Mouse (Mus musculus) heart, postnatal 0 days (tissue): ENCODE measurements around the gene Olfr1177-ps. TPM values are rescaled to one million over a fixed set of nuclear protein-coding genes. Genes with fewer than 3 reads are reported as not detected.

Source experiments
- ATAC-seq: fragments of 200-750 bp; cut with Nextera tagmentation; 2 replicates; pipeline ENCODE4 v1.8.0; 2017; ENCODE audit warnings: low read depth, moderate number of reproducible peaks, moderate library complexity; ENCODE audit not compliant: insufficient read depth
- DNase-seq: peaks from one replicate; pipeline ENCODE4 v3.0.0-alpha.2; 2016; ENCODE audit warnings: low spot score
- H3K27ac ChIP-seq: fragments of 300-500 bp; sonication (generic); 2 replicates; pipeline ENCODE4 v1.5.1; 2014; ENCODE audit warnings: low read depth, mild to moderate bottlenecking
- H3K27me3 ChIP-seq: fragments of 300-500 bp; sonication (generic); 2 replicates; pipeline ENCODE4 v1.6.1; 2014; ENCODE audit warnings: low read length, mixed read lengths; ENCODE audit not compliant: control insufficient read depth, insufficient read depth
- H3K36me3 ChIP-seq: fragments of 300-500 bp; sonication (generic); replicated peaks from 2 replicates; pipeline ENCODE4 v1.6.1; 2014; ENCODE audit warnings: low read length, mixed read lengths; ENCODE audit not compliant: control insufficient read depth, insufficient read depth
- H3K4me1 ChIP-seq: fragments of 300-500 bp; sonication (generic); 2 replicates; pipeline ENCODE4 v1.6.1; 2014; ENCODE audit warnings: antibody characterized with exemption; ENCODE audit not compliant: control insufficient read depth, insufficient read depth
- H3K4me2 ChIP-seq: fragments of 300-500 bp; sonication (generic); 2 replicates; pipeline ENCODE4 v1.6.1; 2014; ENCODE audit warnings: low read depth, mild to moderate bottlenecking, low read length, moderate library complexity
- H3K4me3 ChIP-seq: fragments of 300-500 bp; sonication (generic); 2 replicates; pipeline ENCODE4 v1.5.1; 2014; ENCODE audit warnings: low read depth, low read length
- H3K9ac ChIP-seq: fragments of 300-500 bp; sonication (generic); replicated peaks from 2 replicates; pipeline ENCODE4 v1.6.1; 2014; ENCODE audit warnings: low read depth, low read length, mixed read lengths
- H3K9me3 ChIP-seq: fragments of 300-500 bp; sonication (generic); replicated peaks from 2 replicates; pipeline ENCODE4 v1.6.1; 2016; ENCODE audit warnings: low read length; ENCODE audit not compliant: control insufficient read depth
- CTCF ChIP-seq: IDR thresholded peaks from 2 replicates; pipeline ENCODE4 v1.5.1; 2016; ENCODE audit warnings: antibody characterized with exemption, control low read depth, low read depth
- EP300 ChIP-seq: IDR thresholded peaks from 2 replicates; pipeline ENCODE4 v1.6.1; 2016; ENCODE audit warnings: antibody characterized with exemption, low read depth
- WGBS: fragments of 180-500 bp; shearing (Covaris S2); extraction: QIAGEN DNeasy Blood & Tissue Kit; methylation state at CpG from one replicate; pipeline ENCODE4 v1.1.7; 2014; 5-methylcytosine and 5-hydroxymethylcytosine counted together
- polyA plus RNA-seq: library from polyadenylated mRNA; unstranded; fragments of >200 nt; fragmentation: Nextera tagmentation; extraction: Ambion mirVana; gene quantifications from 2 replicates; pipeline ENCODE4 v1.2.1, GENCODE M21; 2015
- total RNA-seq: library from RNA; depleted of rRNA; stranded (reverse); fragments of >200 nt; gene quantifications from 2 replicates; pipeline ENCODE4 v1.2.3, GENCODE M21; 2014; ENCODE audit warnings: low replicate concordance; rRNA removed

The Olfr1177-ps gene
- not detected in 2 replicates for total RNA-seq
- polyA plus RNA-seq: not detected in 2 replicates

- ATAC-seq (no peak), DNase-seq (no peak)
- no peak for TF ChIP-seq CTCF
- no peak for TF ChIP-seq EP300
- Histone ChIP-seq H3K4me2 (no peak within 1 kb of the TSS), H3K36me3 (no peaks in the 10 kb centered on the region), H3K4me1 (no peaks in the 10 kb centered on the region), H3K4me3 (no peak within 1 kb of the TSS), H3K9me3 (no peaks in the 10 kb centered on the region), H3K27ac (no peak within 1 kb of the TSS), H3K9ac (no peak within 1 kb of the TSS), H3K27me3 (no peaks in the 10 kb centered on the region)
- 62% methylated on average over 1 of the region's 1 CpGs for WGBS
Observed at GRCm38 (mm10) chr2:88346392-88346791, at the start of gene Olfr1177-ps. Gene Olfr1177-ps (minus strand): TSS chr2:88346492.

GRCm38 (mm10) chr2:88386762-88387161 is 40.5 kb upstream of the Olfr1177-ps start, which contains the start of gene Olfr1178:
Gene Olfr1178 (plus strand): TSS chr2:88387062.
- Histone ChIP-seq H3K4me3 (no peak within 1 kb of the TSS), H3K4me1 (no peaks in the 10 kb centered on the region), H3K36me3 (no peaks in the 10 kb centered on the region), H3K4me2 (no peak within 1 kb of the TSS), H3K9ac (no peak within 1 kb of the TSS), H3K9me3 (no peaks in the 10 kb centered on the region), H3K27me3 (no peaks in the 10 kb centered on the region), H3K27ac (no peak within 1 kb of the TSS)
- WGBS: 61% methylated on average over 1 of the region's 1 CpGs
- no peak for ATAC-seq
- no peak for TF ChIP-seq EP300
- TF ChIP-seq CTCF: no peak
- no peak for DNase-seq

- WGBS: 0% methylated on average over 2 of the region's 2 CpGs
- Histone ChIP-seq H3K36me3 (no peaks in the 10 kb centered on the region), H3K4me3 (no peak overlapping the region), H3K27ac (no peak overlapping the region), H3K4me2 (no peak overlapping the region), H3K4me1 (no peaks in the 10 kb centered on the region), H3K9me3 (no peaks in the 10 kb centered on the region), H3K9ac (no peak overlapping the region), H3K27me3 (no peaks in the 10 kb centered on the region)
- TF ChIP-seq EP300: no peak
- TF ChIP-seq CTCF: peak; percentile 48
- ATAC-seq (no peak), DNase-seq (peak; percentile 30)
Observed at GRCm38 (mm10) chr2:88356304-88356703, 10.0 kb upstream of the Olfr1177-ps start.

GRCm38 (mm10) chr2:88336421-88336820 is 9.9 kb downstream of the Olfr1177-ps start, which contains the start of gene Olfr1176:
Gene Olfr1176 (plus strand): TSS chr2:88336721.
- 53% methylated on average over 1 of the region's 1 CpGs for WGBS
- TF ChIP-seq EP300 (no peak), CTCF (no peak)
- Histone ChIP-seq H3K4me3 (no peak within 1 kb of the TSS), H3K36me3 (no peaks in the 10 kb centered on the region), H3K4me1 (no peaks in the 10 kb centered on the region), H3K9me3 (no peaks in the 10 kb centered on the region), H3K27ac (no peak within 1 kb of the TSS), H3K9ac (no peak within 1 kb of the TSS), H3K4me2 (no peak within 1 kb of the TSS), H3K27me3 (no peaks in the 10 kb centered on the region)
- ATAC-seq (no peak), DNase-seq (no peak)

GRCm38 (mm10) chr2:88327115-88327514 is 19.2 kb downstream of the Olfr1177-ps start, which contains the start of gene Olfr1175-ps:
Gene Olfr1175-ps (minus strand): TSS chr2:88327215.
- Histone ChIP-seq H3K9ac (no peak within 1 kb of the TSS), H3K4me3 (no peak within 1 kb of the TSS), H3K4me2 (no peak within 1 kb of the TSS), H3K9me3 (no peaks in the 10 kb centered on the region), H3K4me1 (no peaks in the 10 kb centered on the region), H3K27me3 (no peaks in the 10 kb centered on the region), H3K36me3 (no peaks in the 10 kb centered on the region), H3K27ac (no peak within 1 kb of the TSS)
- ATAC-seq (no peak), DNase-seq (no peak)
- TF ChIP-seq CTCF (no peak), EP300 (no peak)
- whole genome bisulfite sequencing: 64% methylated on average over 2 of the region's 2 CpGs

GRCm38 (mm10) chr2:88315035-88315434 is 31.3 kb downstream of the Olfr1177-ps start, which contains the start of gene Olfr1174-ps:
Gene Olfr1174-ps (minus strand): TSS chr2:88315135.
- Histone ChIP-seq H3K4me1 (no peaks in the 10 kb centered on the region), H3K4me3 (no peak within 1 kb of the TSS), H3K9ac (no peak within 1 kb of the TSS), H3K27me3 (no peaks in the 10 kb centered on the region), H3K4me2 (no peak within 1 kb of the TSS), H3K36me3 (no peaks in the 10 kb centered on the region), H3K27ac (no peak within 1 kb of the TSS), H3K9me3 (no peaks in the 10 kb centered on the region)
- no peak for TF ChIP-seq CTCF
- no peak for TF ChIP-seq EP300
- 74% methylated on average over 4 of the region's 4 CpGs for WGBS
- DNase-seq: no peak
- ATAC-seq: no peak

Other genes starting within 250 kb of the Olfr1177-ps start
- not detected in 2 replicates for gene Olfr1166, start 218.2 kb downstream of the Olfr1177-ps start, total RNA-seq
- gene Olfr1166, start 218.2 kb downstream of the Olfr1177-ps start, polyA plus RNA-seq: not detected in 2 replicates
- not detected in 2 replicates for gene Olfr1167, start 191.3 kb downstream of the Olfr1177-ps start, total RNA-seq
- not detected in 2 replicates for gene Olfr1167, start 191.3 kb downstream of the Olfr1177-ps start, polyA plus RNA-seq
- not detected in 2 replicates for gene Olfr1168, start 164.6 kb downstream of the Olfr1177-ps start, total RNA-seq
- gene Olfr1168, start 164.6 kb downstream of the Olfr1177-ps start, polyA plus RNA-seq: not detected in 2 replicates
- not detected in 2 replicates for gene Olfr1170, start 118.2 kb downstream of the Olfr1177-ps start, total RNA-seq
- not detected in 2 replicates for gene Olfr1170, start 118.2 kb downstream of the Olfr1177-ps start, polyA plus RNA-seq
- not detected in 2 replicates for gene Olfr1173, start 66.6 kb downstream of the Olfr1177-ps start, total RNA-seq
- not detected in 2 replicates for gene Olfr1173, start 66.6 kb downstream of the Olfr1177-ps start, polyA plus RNA-seq
- not detected in 2 replicates for gene Olfr1174-ps, start 31.4 kb downstream of the Olfr1177-ps start, total RNA-seq
- not detected in 2 replicates for gene Olfr1174-ps, start 31.4 kb downstream of the Olfr1177-ps start, polyA plus RNA-seq
- not detected in 2 replicates for gene Olfr1175-ps, start 19.3 kb downstream of the Olfr1177-ps start, total RNA-seq
- not detected in 2 replicates for gene Olfr1175-ps, start 19.3 kb downstream of the Olfr1177-ps start, polyA plus RNA-seq
- gene Olfr1176, start 9.8 kb downstream of the Olfr1177-ps start, total RNA-seq: not detected in 2 replicates
- not detected in 2 replicates for gene Olfr1176, start 9.8 kb downstream of the Olfr1177-ps start, polyA plus RNA-seq
- not detected in 2 replicates for gene Olfr1178, start 40.6 kb upstream of the Olfr1177-ps start, total RNA-seq
- gene Olfr1178, start 40.6 kb upstream of the Olfr1177-ps start, polyA plus RNA-seq: not detected in 2 replicates
- not detected in 2 replicates for gene Olfr1179, start 60.0 kb upstream of the Olfr1177-ps start, total RNA-seq
- not detected in 2 replicates for gene Olfr1179, start 60.0 kb upstream of the Olfr1177-ps start, polyA plus RNA-seq
- not detected in 2 replicates for gene Olfr1180, start 72.7 kb upstream of the Olfr1177-ps start, total RNA-seq
- not detected in 2 replicates for gene Olfr1180, start 72.7 kb upstream of the Olfr1177-ps start, polyA plus RNA-seq
- not detected in 2 replicates for gene Olfr1181, start 79.7 kb upstream of the Olfr1177-ps start, total RNA-seq
- gene Olfr1181, start 79.7 kb upstream of the Olfr1177-ps start, polyA plus RNA-seq: not detected in 2 replicates
- not detected in 2 replicates for gene Gm13757, start 102.6 kb upstream of the Olfr1177-ps start, total RNA-seq
- gene Gm13757, start 102.6 kb upstream of the Olfr1177-ps start, polyA plus RNA-seq: not detected in 2 replicates
- not detected in 2 replicates for gene Olfr1183, start 108.4 kb upstream of the Olfr1177-ps start, total RNA-seq
- not detected in 2 replicates for gene Olfr1183, start 108.4 kb upstream of the Olfr1177-ps start, polyA plus RNA-seq
- not detected in 2 replicates for gene Olfr1184, start 137.1 kb upstream of the Olfr1177-ps start, total RNA-seq
- gene Olfr1184, start 137.1 kb upstream of the Olfr1177-ps start, polyA plus RNA-seq: not detected in 2 replicates
- not detected in 2 replicates for gene Olfr1185-ps1, start 146.8 kb upstream of the Olfr1177-ps start, total RNA-seq
- gene Olfr1185-ps1, start 146.8 kb upstream of the Olfr1177-ps start, polyA plus RNA-seq: not detected in 2 replicates
- gene Olfr1186, start 172.1 kb upstream of the Olfr1177-ps start, total RNA-seq: not detected in 2 replicates
- gene Olfr1186, start 172.1 kb upstream of the Olfr1177-ps start, polyA plus RNA-seq: not detected in 2 replicates
- gene Olfr1188, start 210.4 kb upstream of the Olfr1177-ps start, total RNA-seq: not detected in 2 replicates
- not detected in 2 replicates for gene Olfr1188, start 210.4 kb upstream of the Olfr1177-ps start, polyA plus RNA-seq
- gene Olfr1189, start 240.0 kb upstream of the Olfr1177-ps start, total RNA-seq: not detected in 2 replicates
- gene Olfr1189, start 240.0 kb upstream of the Olfr1177-ps start, polyA plus RNA-seq: not detected in 2 replicates